Mouse (Mus musculus) forebrain, embryonic 12.5 days (tissue): ENCODE results near the gene Jarid2. TPM values are rescaled to one million over a fixed set of nuclear protein-coding genes. Genes with fewer than 3 reads are reported as not detected.

ENCODE experiments used
- ATAC-seq: fragments of 200-750 bp; cut with Nextera tagmentation; 2 replicates; pipeline ENCODE4 v1.8.0; 2017; ENCODE audit warnings: moderate TSS enrichment; ENCODE audit not compliant: low FRiP score
- H3K27ac ChIP-seq: fragments of 300-500 bp; sonication (generic); 2 replicates; pipeline ENCODE4 v1.5.1; 2016; ENCODE audit warnings: mild to moderate bottlenecking
- H3K27me3 ChIP-seq: fragments of 300-500 bp; sonication (generic); 2 replicates; pipeline ENCODE4 v1.6.1; 2016; ENCODE audit warnings: mild to moderate bottlenecking
- H3K36me3 ChIP-seq: fragments of 300-500 bp; sonication (generic); replicated peaks from 2 replicates; pipeline ENCODE4 v1.6.1; 2016; ENCODE audit warnings: mild to moderate bottlenecking
- H3K4me1 ChIP-seq: fragments of 300-500 bp; sonication (generic); 2 replicates; pipeline ENCODE4 v1.6.1; 2016
- H3K4me2 ChIP-seq: fragments of 300-500 bp; sonication (generic); 2 replicates; pipeline ENCODE4 v1.6.1; 2016; ENCODE audit warnings: mild to moderate bottlenecking, moderate library complexity
- H3K4me3 ChIP-seq: fragments of 300-500 bp; sonication (generic); replicated peaks from 2 replicates; pipeline ENCODE4 v1.5.1; 2016; ENCODE audit warnings: mild to moderate bottlenecking
- H3K9ac ChIP-seq: fragments of 300-500 bp; sonication (generic); 2 replicates; pipeline ENCODE4 v1.6.1; 2016; ENCODE audit warnings: mild to moderate bottlenecking
- H3K9me3 ChIP-seq: fragments of 300-500 bp; sonication (generic); 2 replicates; pipeline ENCODE4 v1.6.1; 2016
- WGBS: fragments of 180-500 bp; shearing (Covaris S2); methylation state at CpG from one replicate; pipeline ENCODE4 v1.1.7; 2016; 5-methylcytosine and 5-hydroxymethylcytosine counted together
- polyA plus RNA-seq: library from polyadenylated mRNA; unstranded; fragments of >200 nt; fragmentation: Nextera tagmentation; extraction: Ambion mirVana; gene quantifications from 2 replicates; pipeline ENCODE4 v1.2.1, GENCODE M21; 2016

The Jarid2 gene
- polyA plus RNA-seq, 1 experiment from 2014 or later = 67.3 TPM

DNA sequence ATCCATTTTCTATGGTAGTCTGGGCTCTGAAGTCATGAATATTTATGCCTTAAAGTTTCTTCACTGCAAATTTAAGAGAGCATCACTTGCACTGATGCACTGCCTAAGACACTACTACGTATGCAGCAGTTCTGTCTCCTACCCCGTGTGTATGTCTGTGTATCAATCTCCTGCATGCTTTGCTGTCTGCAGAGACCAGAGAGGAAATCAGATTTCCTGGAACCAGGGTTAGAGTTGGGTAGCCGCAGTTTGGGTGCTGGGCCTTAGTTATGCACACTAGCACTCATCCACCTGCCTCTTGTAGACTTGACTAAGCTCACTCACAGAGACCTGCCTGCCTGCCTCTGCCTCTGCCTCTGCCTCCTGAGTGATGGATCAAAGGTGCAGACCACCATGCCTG, 33.8 kb downstream of the Jarid2 start:
- ATAC-seq = no peak
- no peak overlapping the region for H3K4me2 ChIP-seq
- H3K9ac ChIP-seq = no peak overlapping the region
- H3K9me3 ChIP-seq = no peaks in the 10 kb centered on the region
- peaks cover 20% of the 10 kb centered on the region for H3K4me1 ChIP-seq
- 80% methylated on average over 3 of the region's 3 CpGs for WGBS
- H3K27ac ChIP-seq = no peak overlapping the region
- H3K27me3 ChIP-seq = no peaks in the 10 kb centered on the region
- H3K36me3 ChIP-seq = no peaks in the 10 kb centered on the region
- H3K4me3 ChIP-seq = no peak overlapping the region

GRCm38 (mm10) chr13:44767751-44768150, 38.5 kb downstream of the Jarid2 start:
- Histone ChIP-seq H3K4me2 (no peak overlapping the region), H3K4me3 (no peak overlapping the region), H3K36me3 (no peaks in the 10 kb centered on the region), H3K27me3 (no peaks in the 10 kb centered on the region), H3K9ac (no peak overlapping the region), H3K4me1 (0 out of 2 replicates have a peak, but pooled peaks cover 7% of the 10 kb centered on the region), H3K9me3 (no peaks in the 10 kb centered on the region), H3K27ac (no peak overlapping the region)
- 91% methylated on average over 6 of the region's 6 CpGs for WGBS
- no peak for ATAC-seq

DNA sequence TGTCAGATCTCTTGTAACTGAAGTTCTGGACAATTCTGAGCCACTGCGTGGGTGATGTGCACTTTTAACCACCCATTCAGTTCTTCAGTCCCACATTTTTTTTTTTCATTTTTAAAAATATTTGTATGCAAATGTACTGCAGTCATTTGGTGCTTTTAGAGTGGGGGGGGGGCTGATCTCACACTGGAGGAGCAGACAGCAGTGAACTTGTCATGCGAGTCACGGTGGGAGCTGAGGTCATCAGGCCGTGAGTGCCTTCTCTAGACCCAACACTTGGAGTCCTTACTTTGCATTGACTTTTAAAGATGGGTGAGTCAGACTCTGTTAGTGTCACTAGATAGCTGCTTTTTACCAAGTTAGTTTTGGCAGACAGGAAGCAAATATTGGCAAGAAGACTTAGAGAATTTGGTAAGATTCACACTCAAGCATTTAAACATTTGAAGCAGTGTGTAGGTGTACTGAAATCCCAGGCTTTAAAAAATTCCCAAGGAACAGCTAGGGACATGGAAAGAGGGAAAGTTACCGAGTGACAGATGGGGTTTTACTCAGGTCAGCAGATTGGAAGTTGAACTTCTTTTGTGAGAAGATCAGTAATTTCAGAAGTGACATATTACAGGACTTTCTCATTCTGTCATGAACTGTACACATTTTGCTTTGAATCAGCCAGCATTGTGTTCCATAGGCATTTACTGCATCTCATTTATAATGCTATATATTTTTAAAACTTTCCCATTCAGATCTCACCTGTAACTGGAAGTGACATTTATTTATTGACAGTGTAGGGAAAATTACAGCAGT, 41.7 kb downstream of the Jarid2 start:
- no peak overlapping the region for H3K4me3 ChIP-seq
- no peak for ATAC-seq
- no peak overlapping the region for H3K4me2 ChIP-seq
- H3K4me1 ChIP-seq = 0 out of 2 replicates have a peak, but pooled peaks cover 2% of the 10 kb centered on the region
- no peaks in the 10 kb centered on the region for H3K27me3 ChIP-seq
- no peaks in the 10 kb centered on the region for H3K36me3 ChIP-seq
- no peak overlapping the region for H3K9ac ChIP-seq
- H3K27ac ChIP-seq = no peak overlapping the region
- H3K9me3 ChIP-seq = no peaks in the 10 kb centered on the region
- WGBS = 82% methylated on average over 5 of the region's 5 CpGs

GRCm38 (mm10) chr13:44772816-44773215, 43.5 kb downstream of the Jarid2 start:
- no peaks in the 10 kb centered on the region for H3K36me3 ChIP-seq
- H3K4me2 ChIP-seq = no peak overlapping the region
- 0 out of 2 replicates have a peak, but pooled peaks cover 2% of the 10 kb centered on the region for H3K4me1 ChIP-seq
- H3K27me3 ChIP-seq = no peaks in the 10 kb centered on the region
- ATAC-seq = no peak
- H3K4me3 ChIP-seq = no peak overlapping the region
- H3K9ac ChIP-seq = no peak overlapping the region
- 92% methylated on average over 3 of the region's 3 CpGs for WGBS
- H3K9me3 ChIP-seq = no peaks in the 10 kb centered on the region
- H3K27ac ChIP-seq = no peak overlapping the region

GRCm38 (mm10) chr13:44774351-44774750, 45.1 kb downstream of the Jarid2 start:
- Histone ChIP-seq H3K9ac (no peak overlapping the region), H3K4me1 (0 out of 2 replicates have a peak, but pooled peaks cover 2% of the 10 kb centered on the region), H3K4me2 (no peak overlapping the region), H3K36me3 (no peaks in the 10 kb centered on the region), H3K27me3 (no peaks in the 10 kb centered on the region), H3K4me3 (no peak overlapping the region), H3K9me3 (no peaks in the 10 kb centered on the region), H3K27ac (no peak overlapping the region)
- ATAC-seq = no peak
- WGBS = 96% methylated on average over 4 of the region's 4 CpGs

GRCm38 (mm10) chr13:44775396-44775795, 46.1 kb downstream of the Jarid2 start:
- Histone ChIP-seq H3K27ac (no peak overlapping the region), H3K36me3 (no peaks in the 10 kb centered on the region), H3K4me1 (0 out of 2 replicates have a peak, but pooled peaks cover 2% of the 10 kb centered on the region), H3K4me3 (no peak overlapping the region), H3K4me2 (no peak overlapping the region), H3K27me3 (no peaks in the 10 kb centered on the region), H3K9ac (no peak overlapping the region), H3K9me3 (no peaks in the 10 kb centered on the region)
- WGBS = 92% methylated on average over 3 of the region's 3 CpGs
- ATAC-seq = no peak

- ATAC-seq = no peak
- no peaks in the 10 kb centered on the region for H3K4me1 ChIP-seq
- 86% methylated on average over 1 of the region's 1 CpGs for WGBS
- no peak overlapping the region for H3K9ac ChIP-seq
- H3K9me3 ChIP-seq = no peaks in the 10 kb centered on the region
- no peaks in the 10 kb centered on the region for H3K36me3 ChIP-seq
- H3K27me3 ChIP-seq = no peaks in the 10 kb centered on the region
- no peak overlapping the region for H3K4me3 ChIP-seq
- no peak overlapping the region for H3K4me2 ChIP-seq
- no peak overlapping the region for H3K27ac ChIP-seq
These were observed 51.2 kb downstream of the Jarid2 start for GRCm38 (mm10) chr13:44780506-44780905.

GRCm38 (mm10) chr13:44781126-44781525, 51.9 kb downstream of the Jarid2 start:
- Histone ChIP-seq H3K27me3 (no peaks in the 10 kb centered on the region), H3K36me3 (no peaks in the 10 kb centered on the region), H3K9ac (no peak overlapping the region), H3K9me3 (no peaks in the 10 kb centered on the region), H3K4me3 (no peak overlapping the region), H3K4me2 (no peak overlapping the region), H3K4me1 (peaks cover 6% of the 10 kb centered on the region), H3K27ac (no peak overlapping the region)
- ATAC-seq = no peak
- WGBS = 91% methylated on average over 2 of the region's 2 CpGs

DNA sequence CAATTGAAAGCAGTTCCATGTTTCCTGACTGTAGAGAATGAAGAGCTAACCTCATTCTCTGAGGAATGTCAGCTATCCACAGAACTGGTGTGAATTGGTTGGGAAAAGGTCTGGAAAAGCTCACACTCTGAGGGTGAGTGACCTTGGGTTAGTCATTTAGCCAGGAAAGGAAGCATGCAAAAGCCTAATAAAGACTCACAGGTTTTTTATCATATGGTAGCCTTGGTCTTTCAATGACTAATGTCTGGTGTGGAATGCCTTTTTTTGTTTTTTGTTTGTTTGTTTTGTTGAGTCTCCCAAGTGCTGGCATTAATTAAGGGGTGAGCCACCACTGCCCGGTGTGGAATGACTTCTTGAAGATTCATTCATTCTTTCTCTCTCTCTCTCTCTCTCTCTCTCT, 55.3 kb downstream of the Jarid2 start:
- no peak for ATAC-seq

DNA sequence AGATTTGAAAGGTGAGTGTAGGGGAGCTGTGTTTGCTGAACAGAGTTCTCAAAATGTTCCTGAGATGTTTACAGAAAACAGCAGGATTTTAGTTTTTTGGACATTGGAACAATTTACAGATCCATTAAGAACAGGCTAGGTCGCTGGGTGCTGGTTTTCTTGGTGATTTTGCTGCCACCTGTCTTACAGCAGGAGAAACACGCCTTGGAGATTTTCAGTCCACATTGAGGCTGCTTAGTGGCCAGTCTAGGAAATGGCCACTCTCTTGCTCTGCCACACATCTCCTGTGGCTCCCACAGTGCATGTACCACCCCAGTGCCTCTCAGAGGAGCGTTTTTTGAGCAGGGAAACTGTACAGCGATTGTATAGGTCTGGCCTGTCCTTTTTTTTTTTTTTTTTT, 57.0 kb downstream of the Jarid2 start:
- no peaks in the 10 kb centered on the region for H3K9me3 ChIP-seq
- no peak overlapping the region for H3K27ac ChIP-seq
- no peak overlapping the region for H3K4me2 ChIP-seq
- no peaks in the 10 kb centered on the region for H3K27me3 ChIP-seq
- no peaks in the 10 kb centered on the region for H3K36me3 ChIP-seq
- ATAC-seq = peak; percentile 39; the same call in 1 of the 2 replicates
- no peak overlapping the region for H3K4me3 ChIP-seq
- 35% methylated on average over 4 of the region's 4 CpGs for WGBS
- peaks cover 18% of the 10 kb centered on the region for H3K4me1 ChIP-seq
- no peak overlapping the region for H3K9ac ChIP-seq

More for the DNA sequence above, 55.3 kb downstream of the Jarid2 start:
- Histone ChIP-seq H3K27ac (no peak overlapping the region), H3K27me3 (no peaks in the 10 kb centered on the region), H3K4me2 (no peak overlapping the region), H3K9me3 (no peaks in the 10 kb centered on the region), H3K9ac (no peak overlapping the region), H3K36me3 (no peaks in the 10 kb centered on the region), H3K4me3 (no peak overlapping the region), H3K4me1 (peaks cover 14% of the 10 kb centered on the region)
- 92% methylated on average over 1 of the region's 1 CpGs for WGBS

DNA sequence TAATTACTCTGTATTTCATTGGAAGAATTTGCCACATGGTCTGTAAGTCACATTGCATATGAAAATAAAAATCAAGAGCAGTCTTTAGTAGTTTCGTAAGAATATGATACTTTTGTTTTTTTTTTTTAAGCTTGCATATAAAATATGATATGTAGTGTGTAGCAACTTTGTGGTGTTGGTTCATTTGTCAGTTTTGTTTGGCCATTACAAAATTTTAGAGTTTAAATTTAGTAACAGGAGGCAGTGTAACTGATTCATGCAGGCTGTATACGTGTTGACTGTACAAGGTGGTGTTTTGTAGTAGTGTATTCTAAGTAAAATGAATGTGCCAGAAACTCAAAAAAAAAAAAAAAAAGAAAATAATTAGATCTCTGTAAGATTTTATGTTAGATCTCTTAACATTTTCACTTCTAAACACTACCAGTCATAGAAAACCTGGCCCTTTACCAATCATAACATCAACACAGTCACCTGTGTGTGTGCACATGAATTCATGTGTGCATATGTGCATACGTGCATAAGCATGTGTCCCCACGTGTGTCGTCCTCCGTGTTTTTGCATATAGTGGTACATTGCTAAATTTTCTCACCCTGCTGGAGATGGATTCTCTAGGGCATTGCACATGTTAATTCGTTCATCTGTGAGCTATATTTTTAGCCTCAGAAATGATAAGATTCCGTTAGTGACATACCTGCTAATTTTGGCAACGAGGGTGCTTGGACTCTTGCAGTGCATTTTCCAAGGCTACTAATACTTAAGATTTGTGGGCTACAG, 59.3 kb downstream of the Jarid2 start:
- no peaks in the 10 kb centered on the region for H3K36me3 ChIP-seq
- WGBS = 91% methylated on average over 9 of the region's 9 CpGs

GRCm38 (mm10) chr13:44789982-44790381, 60.7 kb downstream of the Jarid2 start:
- Histone ChIP-seq H3K4me2 (no peak overlapping the region), H3K4me3 (no peak overlapping the region), H3K4me1 (peaks cover 33% of the 10 kb centered on the region), H3K9ac (no peak overlapping the region), H3K27me3 (peaks cover 3% of the 10 kb centered on the region; the same call in 1 of the 2 replicates), H3K27ac (no peak overlapping the region), H3K9me3 (no peaks in the 10 kb centered on the region), H3K36me3 (no peaks in the 10 kb centered on the region)
- WGBS = 51% methylated on average over 2 of the region's 2 CpGs
- ATAC-seq = no peak

More for the DNA sequence above, 59.3 kb downstream of the Jarid2 start:
- Histone ChIP-seq H3K4me2 (no peak overlapping the region), H3K4me1 (peaks cover 29% of the 10 kb centered on the region), H3K27ac (no peak overlapping the region), H3K27me3 (peaks cover 3% of the 10 kb centered on the region; the same call in 1 of the 2 replicates), H3K9ac (no peak overlapping the region), H3K4me3 (no peak overlapping the region), H3K9me3 (no peaks in the 10 kb centered on the region)
- no peak for ATAC-seq
